Mouse (Mus musculus) embryonic facial prominence, embryonic 11.5 days (tissue): ENCODE measurements at regions not wholly inside any gene's neighbourhood (a gene's known extent, or its start where the extent isn't known, plus 50 kb on each side); places are given as distances from the start of the nearest gene placed in this dataset.

Source experiments
- ATAC-seq: fragments of 200-750 bp; cut with Nextera tagmentation; replicated peaks from 2 replicates; pipeline ENCODE4 v1.8.0; 2017; ENCODE audit warnings: low read depth; ENCODE audit not compliant: insufficient number of reproducible peaks, low FRiP score, low TSS enrichment
- DNase-seq: peaks from one replicate; pipeline ENCODE4 v3.0.0-alpha.2; 2015; ENCODE audit warnings: low spot score
- H3K27ac ChIP-seq: fragments of 300-500 bp; sonication (generic); replicated peaks from 2 replicates; pipeline ENCODE4 v1.5.1; 2014; ENCODE audit warnings: mild to moderate bottlenecking, low read depth, low read length, control low read depth
- H3K27me3 ChIP-seq: fragments of 300-500 bp; sonication (generic); 2 replicates; pipeline ENCODE4 v1.6.1; 2014; ENCODE audit warnings: mild to moderate bottlenecking, low read length, moderate library complexity, mixed read lengths; ENCODE audit not compliant: control insufficient read depth, insufficient read depth
- H3K36me3 ChIP-seq: fragments of 300-500 bp; sonication (generic); replicated peaks from 2 replicates; pipeline ENCODE4 v1.6.1; 2014; ENCODE audit warnings: low read depth, mild to moderate bottlenecking, low read length, moderate library complexity, mixed read lengths; ENCODE audit not compliant: control insufficient read depth, insufficient read depth
- H3K4me1 ChIP-seq: fragments of 300-500 bp; sonication (generic); 2 replicates; pipeline ENCODE4 v1.6.1; 2014; ENCODE audit warnings: low read length, mixed read lengths; ENCODE audit not compliant: control insufficient read depth, insufficient read depth
- H3K4me2 ChIP-seq: fragments of 300-500 bp; sonication (generic); 2 replicates; pipeline ENCODE4 v1.6.1; 2014; ENCODE audit warnings: low read depth, mild to moderate bottlenecking, control low read depth, low read length, moderate library complexity
- H3K4me3 ChIP-seq: fragments of 300-500 bp; sonication (generic); 2 replicates; pipeline ENCODE4 v1.5.1; 2014; ENCODE audit warnings: low read depth, low read length, control low read depth
- H3K9ac ChIP-seq: fragments of 300-500 bp; sonication (generic); replicated peaks from 2 replicates; pipeline ENCODE4 v1.6.1; 2014; ENCODE audit warnings: mild to moderate bottlenecking, control low read depth, low read length
- H3K9me3 ChIP-seq: fragments of 300-500 bp; sonication (generic); replicated peaks from 2 replicates; pipeline ENCODE4 v1.6.1; 2016; ENCODE audit warnings: mild to moderate bottlenecking, low read length, inconsistent platforms, mixed read lengths; ENCODE audit not compliant: control insufficient read depth
- WGBS: fragments of 180-500 bp; shearing (Covaris S2); extraction: QIAGEN DNeasy Blood & Tissue Kit; methylation state at CpG from one replicate; pipeline ENCODE4 v1.1.7; 2014; 5-methylcytosine and 5-hydroxymethylcytosine counted together

GRCm38 (mm10) chr6:18628591-18628990 is 113.9 kb upstream of the Cttnbp2 start:
- 88% methylated on average over 1 of the region's 1 CpGs for WGBS
- Histone ChIP-seq H3K9me3 (no peaks in the 10 kb centered on the region), H3K4me1 (no peaks in the 10 kb centered on the region), H3K4me2 (no peak overlapping the region), H3K4me3 (no peak overlapping the region), H3K27me3 (no peaks in the 10 kb centered on the region), H3K36me3 (no peaks in the 10 kb centered on the region), H3K9ac (no peak overlapping the region), H3K27ac (no peak overlapping the region)
- no peak for DNase-seq
- ATAC-seq: no peak

GRCm38 (mm10) chr6:18633540-18634200 is 119.0 kb upstream of the Cttnbp2 start:
- H3K27ac ChIP-seq: no peak overlapping the region
- no peaks in the 10 kb centered on the region for H3K9me3 ChIP-seq
- no peaks in the 10 kb centered on the region for H3K27me3 ChIP-seq
- DNase-seq: no peak
- no peak overlapping the region for H3K9ac ChIP-seq
- 92% methylated on average over 2 of the region's 2 CpGs for WGBS
- no peak overlapping the region for H3K4me3 ChIP-seq
- H3K36me3 ChIP-seq: no peaks in the 10 kb centered on the region
- H3K4me2 ChIP-seq: no peak overlapping the region
- no peak for ATAC-seq
- H3K4me1 ChIP-seq: no peaks in the 10 kb centered on the region

GRCm38 (mm10) chr6:18639712-18640383 is 125.2 kb upstream of the Cttnbp2 start:
- DNase-seq (no peak), ATAC-seq (no peak)
- H3K4me3 ChIP-seq: no peak overlapping the region
- no peak overlapping the region for H3K4me2 ChIP-seq
- no peak overlapping the region for H3K9ac ChIP-seq
- H3K9me3 ChIP-seq: no peaks in the 10 kb centered on the region
- H3K27me3 ChIP-seq: no peaks in the 10 kb centered on the region
- 20% methylated on average over 3 of the region's 3 CpGs for WGBS
- no peaks in the 10 kb centered on the region for H3K36me3 ChIP-seq
- no peak overlapping the region for H3K27ac ChIP-seq
- H3K4me1 ChIP-seq: no peaks in the 10 kb centered on the region

GRCm38 (mm10) chr6:18648898-18649591 is 134.4 kb upstream of the Cttnbp2 start:
- 81% methylated on average over 5 of the region's 5 CpGs for whole genome bisulfite sequencing
- H3K9ac ChIP-seq: no peak overlapping the region
- DNase-seq (no peak), ATAC-seq (no peak)
- H3K27me3 ChIP-seq: no peaks in the 10 kb centered on the region
- no peaks in the 10 kb centered on the region for H3K9me3 ChIP-seq
- H3K4me1 ChIP-seq: no peaks in the 10 kb centered on the region
- no peak overlapping the region for H3K4me3 ChIP-seq
- no peak overlapping the region for H3K27ac ChIP-seq
- H3K4me2 ChIP-seq: no peak overlapping the region
- H3K36me3 ChIP-seq: no peaks in the 10 kb centered on the region

GRCm38 (mm10) chr6:18651319-18651718 is 136.7 kb upstream of the Cttnbp2 start:
- H3K36me3 ChIP-seq: no peaks in the 10 kb centered on the region
- H3K4me3 ChIP-seq: no peak overlapping the region
- no peaks in the 10 kb centered on the region for H3K4me1 ChIP-seq
- H3K27ac ChIP-seq: no peak overlapping the region
- H3K4me2 ChIP-seq: no peak overlapping the region
- DNase-seq: no peak
- H3K9ac ChIP-seq: no peak overlapping the region
- no peak for ATAC-seq
- H3K9me3 ChIP-seq: no peaks in the 10 kb centered on the region
- WGBS: 81% methylated on average over 3 of the region's 3 CpGs
- H3K27me3 ChIP-seq: no peaks in the 10 kb centered on the region

GRCm38 (mm10) chr6:18652006-18652601 is 137.5 kb upstream of the Cttnbp2 start:
- no peak for ATAC-seq
- no peak overlapping the region for H3K4me2 ChIP-seq

GRCm38 (mm10) chr6:18654275-18654674 is 139.6 kb upstream of the Cttnbp2 start:
- DNase-seq: no peak
- 46% methylated on average over 6 of the region's 6 CpGs for WGBS
- no peak for ATAC-seq

More at GRCm38 (mm10) chr6:18652006-18652601, 137.5 kb upstream of the Cttnbp2 start:
- 72% methylated on average over 12 of the region's 12 CpGs for WGBS
- no peak overlapping the region for H3K9ac ChIP-seq
- H3K4me1 ChIP-seq: no peaks in the 10 kb centered on the region
- H3K9me3 ChIP-seq: no peaks in the 10 kb centered on the region
- no peaks in the 10 kb centered on the region for H3K36me3 ChIP-seq
- no peak overlapping the region for H3K27ac ChIP-seq
- H3K27me3 ChIP-seq: no peaks in the 10 kb centered on the region
- DNase-seq: no peak
- H3K4me3 ChIP-seq: no peak overlapping the region

GRCm38 (mm10) chr6:18656202-18656601 is 141.6 kb upstream of the Cttnbp2 start:
- ATAC-seq: no peak
- Histone ChIP-seq H3K27me3 (no peaks in the 10 kb centered on the region), H3K9me3 (no peaks in the 10 kb centered on the region), H3K4me2 (no peak overlapping the region), H3K9ac (no peak overlapping the region), H3K36me3 (no peaks in the 10 kb centered on the region), H3K4me1 (no peaks in the 10 kb centered on the region), H3K4me3 (no peak overlapping the region), H3K27ac (no peak overlapping the region)
- 80% methylated on average over 4 of the region's 4 CpGs for WGBS
- no peak for DNase-seq

More at GRCm38 (mm10) chr6:18654275-18654674, 139.6 kb upstream of the Cttnbp2 start:
- H3K9me3 ChIP-seq: no peaks in the 10 kb centered on the region
- H3K4me1 ChIP-seq: no peaks in the 10 kb centered on the region
- no peak overlapping the region for H3K4me2 ChIP-seq
- no peaks in the 10 kb centered on the region for H3K27me3 ChIP-seq
- H3K36me3 ChIP-seq: no peaks in the 10 kb centered on the region
- H3K27ac ChIP-seq: no peak overlapping the region
- no peak overlapping the region for H3K4me3 ChIP-seq
- H3K9ac ChIP-seq: no peak overlapping the region
